Mouse (Mus musculus) CD4-positive, CD25-positive, alpha-beta regulatory T cell, adult 2 months (primary cell): ENCODE results near the gene Pole.
A peak's percentile ranks its signal among the peaks of the same experiment; 100 is the strongest.

Experiments used
- DNase-seq: peaks from one replicate; pipeline ENCODE4 v3.0.0-alpha.2; 2012; ENCODE audit warnings: low read depth, low spot score

Pole gene

DNA sequence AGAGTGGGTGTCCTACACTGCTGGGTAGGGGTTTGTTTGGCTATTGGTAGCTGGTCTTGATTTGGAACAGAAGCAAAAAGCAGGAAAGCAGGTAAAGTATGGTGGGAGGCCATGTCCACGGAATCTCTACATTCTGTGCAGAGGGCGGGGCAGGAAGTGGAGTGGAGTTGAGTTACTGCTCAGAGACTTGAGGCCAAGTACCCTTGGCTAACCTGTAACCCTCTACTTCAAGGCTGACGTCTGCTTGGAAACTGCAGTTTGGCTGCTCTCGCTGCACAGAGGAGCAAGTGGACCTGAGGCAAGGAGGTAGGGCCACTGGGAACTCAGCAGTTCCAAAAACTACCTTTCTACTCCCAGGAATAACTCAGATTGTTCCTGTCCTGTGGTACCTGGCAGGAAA, 58.4 kb downstream of the Pole start, which contains the start of gene Lrcol1:
Gene Lrcol1 (plus strand): TSS at position 207 of the 400 bp plus-strand sequence.
- DNase-seq, result no peak

DNA sequence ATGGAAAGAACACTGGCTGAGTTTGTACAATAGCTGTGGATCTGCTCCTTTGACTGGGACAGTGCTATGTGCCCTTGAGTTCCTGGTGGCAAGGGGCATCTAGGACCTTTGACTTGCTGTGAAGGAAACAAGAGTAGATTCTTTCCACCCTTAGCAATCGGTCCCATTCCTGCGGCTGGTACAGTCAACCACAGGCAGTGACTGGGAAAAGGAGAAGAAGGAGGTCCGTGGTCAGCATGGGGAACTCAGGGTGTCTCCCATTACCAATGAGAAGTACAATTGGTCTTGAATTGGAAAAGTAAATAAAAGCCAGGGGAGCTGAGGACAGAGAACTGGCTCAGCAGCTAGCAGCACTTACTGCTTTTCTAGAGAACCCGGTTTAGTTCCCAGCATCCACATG, 59.4 kb downstream of the Pole start:
- no peak for DNase-seq

DNA sequence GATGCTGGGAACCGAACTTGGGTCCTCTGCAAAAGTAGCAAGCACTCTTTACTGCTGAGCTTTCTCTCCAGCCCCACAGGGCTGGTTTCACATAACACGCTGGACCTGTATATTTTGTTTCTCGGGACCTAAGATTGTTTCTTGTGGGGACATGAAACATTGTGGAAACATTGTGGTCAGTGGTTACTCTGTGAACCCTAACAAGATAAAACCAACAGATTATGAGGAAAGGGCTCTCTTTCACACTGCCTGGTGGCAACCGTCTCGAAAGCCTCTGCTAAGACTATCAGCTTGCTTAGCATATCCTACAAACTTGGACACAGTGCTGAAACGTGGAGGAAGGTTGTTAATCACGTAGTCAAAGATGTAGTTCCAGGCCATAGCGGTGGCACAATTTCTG, 60.9 kb downstream of the Pole start:
- DNase-seq, result no peak

DNA sequence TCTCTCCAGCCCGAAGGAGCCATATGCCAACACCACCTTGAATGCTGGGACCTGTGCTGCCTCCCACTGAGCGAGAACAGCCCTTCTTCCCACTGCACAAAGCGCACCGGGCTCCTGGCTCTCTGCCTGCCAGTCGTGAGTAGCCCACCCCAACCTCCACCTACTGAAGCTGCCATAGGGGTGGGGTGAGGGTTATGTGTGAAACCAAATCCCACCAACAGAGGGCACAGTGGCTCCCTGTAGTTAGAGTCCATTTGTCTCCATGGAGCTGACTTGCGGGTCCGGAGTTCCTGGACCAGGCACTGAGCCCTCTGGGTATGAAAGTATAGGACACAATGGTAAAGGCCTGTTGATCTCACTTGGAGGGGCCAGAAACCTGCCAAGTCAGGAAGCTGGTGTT, 68.6 kb downstream of the Pole start:
- peak; percentile 51 for DNase-seq

DNA sequence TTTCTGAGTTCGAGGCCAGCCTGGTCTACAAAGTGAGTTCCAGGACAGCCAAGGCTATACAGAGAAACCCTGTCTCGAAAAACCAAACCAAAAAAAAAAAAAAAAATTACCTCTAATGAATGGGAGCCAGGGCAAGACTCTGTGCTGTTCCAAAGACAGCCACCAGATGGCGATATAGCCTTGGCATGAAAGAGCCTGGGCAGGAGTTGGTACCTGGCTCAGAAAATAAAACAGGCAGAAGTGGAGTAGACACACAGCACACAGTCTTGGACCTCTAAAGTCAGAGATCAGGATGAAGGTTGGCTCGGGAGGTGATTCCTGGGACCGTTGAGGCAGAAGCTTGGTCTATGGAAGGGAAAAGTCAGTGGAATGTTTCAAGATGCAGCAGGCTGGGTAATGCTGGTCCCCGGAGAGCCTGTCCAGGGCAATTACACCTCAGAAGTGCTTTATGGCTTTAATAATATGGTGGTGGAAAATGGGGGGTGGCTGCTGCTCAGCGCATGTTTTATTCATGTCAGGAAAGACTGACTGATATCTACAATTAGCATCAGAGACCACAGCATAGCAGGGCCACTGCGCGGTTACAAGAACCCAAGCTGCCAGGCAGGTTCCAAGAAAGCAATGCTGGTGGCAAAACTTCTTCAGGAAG, 71.5 kb downstream of the Pole start:
- peak; percentile 89 for DNase-seq

DNA sequence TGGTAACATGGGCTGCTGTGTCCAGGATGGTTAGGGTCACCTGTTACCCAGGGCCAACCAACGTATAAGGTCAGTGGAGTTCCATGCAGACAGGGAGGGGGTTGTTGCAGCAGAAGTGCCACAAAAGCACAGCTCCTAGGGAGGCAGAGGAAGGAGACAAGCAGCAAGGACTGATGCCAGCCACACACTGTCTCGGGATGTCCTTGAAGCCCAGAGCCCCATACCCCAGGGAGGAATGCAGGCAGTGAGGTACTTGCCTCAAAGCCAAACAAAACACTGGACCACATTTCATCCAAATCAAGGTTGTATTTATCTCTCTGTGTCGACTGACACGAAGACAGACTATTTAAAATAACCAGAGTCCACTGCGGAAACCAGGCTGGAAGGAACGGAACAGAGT, 75.4 kb downstream of the Pole start:
- DNase-seq, result no peak

DNA sequence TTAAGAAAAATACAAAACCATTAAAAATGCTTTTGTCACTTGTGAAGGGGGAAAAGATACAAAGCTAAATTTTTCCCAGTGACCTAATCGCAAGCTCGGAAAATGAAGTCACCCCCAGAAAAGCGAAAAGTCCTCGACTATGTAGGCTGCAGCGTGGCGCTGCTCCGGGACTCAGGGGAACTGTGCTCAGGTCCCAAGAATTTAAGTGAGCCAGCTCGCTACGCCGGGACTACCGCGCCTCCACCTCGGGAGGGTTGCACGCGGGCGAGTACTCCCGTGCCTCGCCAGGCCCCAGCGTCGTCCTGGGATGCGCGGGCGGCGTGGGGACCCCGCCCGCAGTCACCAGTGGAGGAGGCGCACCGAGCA, 76.7 kb downstream of the Pole start:
- DNase-seq, result no peak

DNA sequence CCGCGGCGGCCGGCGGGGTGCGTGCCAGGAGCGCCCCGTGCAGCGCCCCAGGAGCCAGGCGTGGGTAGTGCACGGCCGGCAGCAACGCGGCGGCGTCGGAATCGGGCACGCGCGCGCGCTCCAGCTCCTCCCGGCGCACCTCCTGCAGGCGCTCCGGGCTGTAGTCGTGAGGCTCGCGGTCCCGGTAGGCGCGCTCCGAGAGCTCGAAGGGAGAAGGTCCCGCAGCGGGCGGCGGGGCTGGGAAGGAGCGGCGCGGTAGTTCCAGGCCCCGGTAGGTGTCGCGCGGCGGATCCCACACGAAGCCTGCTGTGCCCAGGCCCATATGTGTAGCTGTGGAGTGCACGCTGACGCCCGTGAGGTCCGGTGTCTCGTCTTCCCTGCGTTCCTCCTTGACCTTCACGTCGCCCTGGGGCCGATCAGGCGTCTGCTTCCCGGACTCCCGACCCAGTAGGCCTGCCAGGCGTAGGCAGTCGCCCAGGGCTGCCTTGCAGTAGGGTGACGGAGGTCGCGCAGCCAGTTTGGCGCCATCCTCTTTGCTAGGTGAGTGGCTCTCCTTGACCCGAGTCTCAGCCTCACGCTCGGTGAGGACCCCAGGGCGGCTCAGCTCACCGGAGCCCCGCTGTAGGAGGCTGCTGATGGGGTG, 77.2 kb downstream of the Pole start:
- peak; percentile 75 for DNase-seq

DNA sequence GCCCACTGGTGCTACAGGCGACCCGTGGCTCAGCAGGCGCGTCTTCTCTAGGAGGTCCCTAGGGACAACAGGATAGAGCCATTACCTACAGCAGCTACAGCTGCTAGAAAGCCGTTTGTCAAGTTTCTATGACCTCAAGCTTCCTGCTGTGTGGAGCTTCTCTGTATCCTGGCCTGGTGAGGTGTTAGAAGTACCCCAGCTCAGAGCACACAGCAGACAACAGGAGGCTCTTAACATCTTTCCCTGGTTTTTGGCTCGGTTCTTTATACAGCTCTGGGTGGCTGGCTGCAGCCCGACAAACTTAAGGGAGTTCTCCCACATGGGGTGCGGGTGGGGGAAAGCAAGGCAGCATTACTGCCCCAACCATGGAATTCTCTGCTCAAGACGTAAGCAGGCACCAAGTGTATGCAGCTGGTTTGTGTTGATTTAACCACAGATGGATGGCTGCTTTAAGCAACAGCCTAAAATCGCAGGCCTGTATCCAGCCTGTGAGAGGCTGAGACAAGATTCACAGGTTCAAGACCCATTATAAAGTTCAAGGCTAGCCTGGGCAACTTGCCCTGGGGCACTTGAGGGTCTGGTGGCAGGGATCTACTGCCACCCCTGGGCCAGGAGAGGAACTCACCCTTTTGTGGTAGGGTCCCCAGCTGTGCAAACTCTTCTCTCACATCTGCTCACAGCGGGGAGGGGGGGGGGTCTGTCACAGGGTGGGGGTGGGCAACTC, 77.9 kb downstream of the Pole start:
- no peak for DNase-seq

DNA sequence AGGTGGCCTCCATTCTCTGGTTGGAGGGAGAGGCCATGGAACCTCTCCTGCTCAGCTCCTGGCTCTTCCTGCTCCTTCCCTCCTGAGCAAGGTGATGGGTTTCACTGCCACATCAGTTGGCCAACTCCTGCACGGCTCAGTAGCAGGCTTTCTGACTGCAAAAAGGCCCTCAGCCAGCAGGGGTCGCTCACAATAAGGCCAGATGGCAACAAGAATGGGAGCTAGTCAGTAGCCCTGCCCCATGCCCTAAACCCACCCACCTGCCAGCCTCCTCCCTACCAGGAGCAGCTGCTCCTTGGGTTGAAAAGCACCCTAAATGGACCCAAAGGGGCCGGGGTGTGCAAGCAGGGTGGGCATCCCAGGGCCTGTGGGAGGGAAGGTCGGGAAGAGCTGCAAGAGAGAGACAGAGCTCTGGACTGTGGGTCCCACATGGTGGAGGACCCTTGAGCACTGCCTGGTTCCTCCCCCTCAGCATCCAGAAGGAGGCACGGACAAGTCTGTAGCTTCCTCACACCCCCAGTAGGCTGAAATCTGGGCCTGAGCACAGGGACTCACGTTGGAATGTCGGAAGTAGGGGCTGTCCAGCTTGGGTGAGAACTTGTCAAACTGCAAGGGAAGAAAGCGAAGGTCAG, 90.8 kb downstream of the Pole start:
- peak; percentile 71 for DNase-seq

DNA sequence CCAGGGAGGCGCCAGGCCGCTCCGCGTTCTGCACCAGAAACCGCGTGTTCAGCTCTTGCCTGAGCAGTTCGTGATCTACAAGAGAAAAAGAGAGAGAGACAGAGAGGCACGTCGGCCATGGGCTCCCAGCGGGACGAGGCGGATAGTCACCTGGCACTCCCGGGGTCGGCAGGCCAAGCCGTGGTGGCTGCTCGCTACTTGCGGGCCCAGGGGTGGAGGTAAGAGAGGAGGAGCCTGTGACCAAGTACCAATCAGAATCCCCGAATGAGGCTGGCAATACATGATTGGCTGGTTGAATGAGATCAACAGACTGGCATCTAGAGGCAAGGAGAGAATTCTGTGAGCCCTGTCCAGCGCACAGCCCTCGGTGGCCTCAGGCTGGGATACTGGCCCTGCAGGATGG, 92.1 kb downstream of the Pole start:
- DNase-seq, result no peak

DNA sequence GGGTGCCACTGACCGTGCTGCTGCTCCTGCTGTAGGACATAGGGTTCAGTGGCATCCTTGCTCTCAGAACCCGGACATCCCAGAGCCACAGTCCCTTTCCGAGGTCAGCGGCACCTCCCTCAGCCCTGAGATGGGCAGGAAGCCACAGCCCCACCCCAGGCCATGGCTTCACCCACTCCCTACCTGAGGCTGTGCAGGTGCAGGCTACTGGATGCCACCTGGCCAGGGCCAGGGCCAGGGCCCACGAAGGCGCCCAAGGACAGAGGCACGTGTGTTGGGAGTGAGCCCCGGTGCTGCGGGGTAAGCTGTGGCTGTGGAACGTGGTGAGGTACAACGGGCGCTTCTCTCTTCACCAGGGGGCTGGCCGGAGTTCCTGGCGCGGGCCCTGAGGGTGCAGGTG, 93.0 kb downstream of the Pole start:
- no peak for DNase-seq

DNA sequence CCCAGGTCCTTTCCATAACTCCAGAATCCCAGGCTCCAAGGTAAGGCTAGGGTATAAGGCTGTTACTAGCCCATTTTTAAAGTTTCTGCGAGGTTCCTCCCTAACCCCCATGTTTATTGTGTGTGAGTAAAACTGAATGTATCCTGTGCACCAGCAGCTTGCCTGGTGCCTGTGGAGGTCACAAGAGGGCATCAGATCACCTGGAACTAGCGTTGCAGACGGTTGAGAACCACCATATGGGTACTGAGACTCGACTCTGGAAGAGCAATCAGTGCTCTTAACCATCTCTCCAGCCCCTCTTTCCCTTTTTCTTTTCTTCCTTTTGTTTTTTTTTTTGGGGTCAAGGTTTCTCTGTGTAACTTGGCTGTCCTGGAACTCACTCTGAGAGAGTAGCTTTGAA, 93.7 kb downstream of the Pole start:
- no peak for DNase-seq

DNA sequence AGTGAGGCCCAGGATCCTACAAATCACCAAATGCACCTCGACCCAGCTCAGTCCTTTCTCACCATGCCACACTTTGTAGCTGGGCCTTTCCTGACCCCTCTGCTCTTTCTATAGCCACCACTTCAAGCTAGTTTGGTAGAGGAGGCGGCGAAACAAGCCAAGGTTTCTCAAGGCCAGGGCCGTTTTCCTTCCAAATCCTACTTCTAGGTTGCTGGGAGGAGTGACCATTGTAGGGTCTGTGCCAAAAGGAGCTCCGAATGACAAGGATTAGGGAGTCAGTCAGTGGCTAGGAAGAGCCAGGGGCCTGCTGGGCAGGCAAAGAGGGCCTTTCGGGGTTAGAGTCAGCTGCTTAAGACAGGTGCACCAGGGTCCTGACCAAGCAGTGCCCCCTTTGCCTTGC, 98.4 kb downstream of the Pole start:
- DNase-seq, result no peak

DNA sequence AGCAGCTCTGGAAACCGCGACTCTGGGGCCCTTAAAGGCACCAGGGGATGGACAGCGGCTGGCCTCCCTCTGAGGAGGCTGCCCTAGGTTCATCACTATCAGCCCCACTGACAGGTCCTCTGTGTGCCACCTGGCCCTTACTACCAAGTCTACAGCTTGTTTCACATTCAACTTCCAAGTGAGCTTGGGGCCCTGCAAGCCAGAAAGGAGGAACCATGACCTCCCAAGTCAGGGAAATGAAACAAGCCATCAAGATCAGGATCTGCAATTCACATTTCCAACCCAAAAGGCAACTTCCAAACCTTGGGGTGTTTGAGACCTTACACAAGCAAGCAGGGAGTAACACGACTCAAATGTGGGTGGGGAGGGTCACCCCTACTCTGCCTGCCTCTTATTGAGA, 99.2 kb downstream of the Pole start:
- DNase-seq, result no peak

DNA sequence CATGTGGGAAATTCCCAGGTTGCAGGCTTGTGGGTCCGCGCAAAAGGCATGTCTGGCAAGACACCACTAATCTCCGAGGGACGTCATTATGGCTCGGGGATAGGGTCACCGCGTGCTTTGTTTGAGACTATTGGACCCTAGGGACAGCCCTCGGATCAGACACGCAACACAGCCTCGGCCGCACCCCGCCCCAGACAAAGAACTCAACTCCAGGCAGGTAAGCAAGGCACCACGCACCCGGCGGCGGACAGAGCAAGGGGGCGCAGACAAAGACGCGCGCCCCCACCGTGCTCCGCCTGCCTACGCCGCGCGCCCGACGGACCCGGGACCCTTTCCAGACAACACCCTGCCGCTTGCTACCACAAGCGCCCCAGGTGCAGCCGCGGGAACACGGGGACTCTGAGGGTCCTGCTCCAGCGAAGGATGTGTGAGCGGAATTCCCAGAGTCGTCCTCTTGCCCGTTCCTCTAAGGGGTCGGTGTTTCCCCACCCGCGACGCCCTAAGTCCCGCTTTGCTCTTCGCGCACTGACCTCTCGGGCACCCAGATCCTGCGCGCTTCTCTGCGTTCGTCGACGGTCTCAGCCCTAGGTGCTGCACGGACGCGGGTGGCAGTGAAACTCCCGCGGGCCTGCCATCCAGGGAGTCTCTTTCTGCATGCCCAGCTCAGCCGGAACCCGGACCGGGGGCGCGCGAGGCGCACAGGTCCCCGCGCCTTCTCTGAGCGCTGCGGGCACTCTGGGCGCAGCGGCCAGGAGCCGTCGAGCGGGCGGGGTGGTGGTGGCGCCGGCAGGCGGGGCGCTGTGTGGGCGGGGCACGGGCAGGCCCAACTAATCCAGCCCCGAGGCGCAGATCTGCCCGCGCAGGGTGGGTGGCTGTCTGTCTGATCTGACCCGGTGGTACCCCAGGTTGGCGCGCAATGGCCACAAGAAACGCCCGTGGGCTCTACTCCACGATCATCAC, 100.5 kb downstream of the Pole start:
- DNase-seq, result peak; percentile 51
